Mouse (Mus musculus) olfactory bulb, adult 2 months (tissue): ENCODE measurements around the gene Smok2b.
"Not testable (repeated sequence)": the region's sequence is repeated elsewhere in the genome, so short reads cannot be mapped to it uniquely, and the experiment has no call there.

Source experiments
- CTCF ChIP-seq: fragments of 200-500 bp; IDR thresholded peaks from 2 replicates; pipeline ENCODE4 v1.5.1; 2012; ENCODE audit warnings: low read depth, mild to moderate bottlenecking, low read length, moderate library complexity; ENCODE audit not compliant: insufficient read depth
- POLR2A ChIP-seq: fragments of 200-500 bp; IDR thresholded peaks from 2 replicates; pipeline ENCODE4 v1.6.1; 2012; ENCODE audit warnings: mild to moderate bottlenecking, low read depth, low read length, moderate library complexity; ENCODE audit not compliant: insufficient read depth

GRCm38 (mm10) chr17:13188846-13189245, 41.2 kb upstream of the Smok2b start:
- not testable (repeated sequence) for TF ChIP-seq CTCF, POLR2A
